Mouse (Mus musculus): Measurements from ENCODE around the gene Cab39.

Gene Cab39

GRCm38 (mm10) chr1:85793208-85794105 lies at the start of gene Cab39:
Gene Cab39, plus strand, starts transcription at chr1:85793441.
- DNase-seq (ENCODE audit: low spot score in 2 of 2), result peak; percentile 78 to 91

GRCm38 (mm10) chr1:85744539-85744938 lies 48.7 kb upstream of the Cab39 start:
- DNase-seq (ENCODE audit: low spot score in 2 of 2), result no peak

GRCm38 (mm10) chr1:85746511-85746910 lies 46.7 kb upstream of the Cab39 start:
- no peak for DNase-seq (ENCODE audit: low spot score in 2 of 2)

DNA sequence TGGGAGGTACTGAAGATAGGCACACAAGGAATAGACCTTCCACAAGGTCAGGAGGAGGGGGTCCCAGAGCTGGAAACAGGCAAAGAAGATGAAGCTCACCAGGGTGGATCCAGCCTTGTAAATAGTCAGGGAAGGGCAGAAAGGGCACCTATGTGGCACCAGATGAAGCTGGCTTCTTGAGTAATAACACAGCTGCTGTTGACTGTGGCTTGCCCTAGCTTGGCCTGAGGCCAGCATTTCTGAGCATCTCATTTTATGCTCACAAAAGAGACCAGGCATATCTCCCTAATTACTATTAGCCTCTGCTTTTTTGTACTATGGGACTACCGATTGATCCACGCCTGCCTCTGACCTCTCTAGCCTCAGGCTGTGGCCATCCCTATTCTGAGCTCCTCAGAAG lies 43.4 kb upstream of the Cab39 start:
- DNase-seq (ENCODE audit: low spot score in 2 of 2), result no peak

GRCm38 (mm10) chr1:85750650-85751049 lies 42.6 kb upstream of the Cab39 start:
- no peak for DNase-seq (ENCODE audit: low spot score in 2 of 2)

DNA sequence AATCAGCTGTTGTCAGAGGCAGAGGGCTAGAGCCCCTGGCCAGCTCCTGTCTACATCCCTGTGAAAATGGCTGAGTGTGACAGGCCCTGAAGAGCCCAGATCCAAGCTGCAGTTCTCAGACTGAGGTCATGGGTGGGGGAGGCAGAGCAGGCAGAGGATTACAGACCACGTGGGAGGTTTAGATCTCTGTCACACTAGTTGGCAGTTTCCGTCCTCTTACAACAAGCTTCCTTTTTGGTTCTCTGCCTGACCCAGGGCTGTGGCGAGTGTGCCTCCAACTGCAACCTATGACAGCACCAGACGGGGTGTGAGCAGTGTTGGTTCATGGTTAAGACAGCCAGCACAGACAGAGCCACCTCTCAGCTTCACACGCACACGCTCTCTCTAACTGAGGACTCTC lies 41.7 kb upstream of the Cab39 start:
- DNase-seq (ENCODE audit: low spot score in 2 of 2), result peak; percentile 61 to 62

DNA sequence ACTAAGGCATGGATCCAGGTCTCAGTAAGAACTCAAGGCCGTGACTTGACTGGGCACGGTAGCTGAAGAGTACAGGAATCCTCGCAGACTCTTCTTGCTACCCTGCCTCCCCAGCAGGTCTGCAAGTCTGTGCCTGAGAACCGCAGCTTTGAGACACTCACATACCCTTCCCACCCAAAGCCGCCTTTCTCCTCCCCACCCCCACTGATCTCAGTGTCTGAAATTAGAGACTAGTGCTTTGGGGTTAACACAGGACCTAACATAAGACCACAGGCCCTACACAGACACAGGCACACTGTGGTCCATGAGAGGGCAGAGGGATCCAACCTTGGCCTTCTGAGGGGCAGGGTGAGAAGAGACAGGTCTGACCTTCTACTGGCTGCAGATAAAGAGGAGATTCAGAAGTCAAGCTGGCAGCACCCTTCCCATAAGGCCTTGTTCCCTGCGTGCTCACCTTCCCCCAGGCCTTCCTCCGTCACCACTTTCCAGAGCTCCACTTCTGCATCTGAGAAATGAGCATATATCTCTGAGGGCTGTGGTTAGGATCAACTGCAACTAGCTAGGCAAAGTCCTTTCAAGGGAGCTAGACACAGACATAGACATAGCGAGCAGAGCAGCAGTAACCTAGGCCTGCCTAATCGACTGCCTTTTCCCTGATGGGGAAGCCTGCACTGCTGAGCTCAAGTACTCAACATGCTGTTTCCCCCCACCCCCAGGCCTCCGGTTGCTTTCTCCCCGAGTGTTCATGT lies 41.1 kb upstream of the Cab39 start:
- DNase-seq (ENCODE audit: low spot score in 2 of 2), result peak; percentile 43 to 46

DNA sequence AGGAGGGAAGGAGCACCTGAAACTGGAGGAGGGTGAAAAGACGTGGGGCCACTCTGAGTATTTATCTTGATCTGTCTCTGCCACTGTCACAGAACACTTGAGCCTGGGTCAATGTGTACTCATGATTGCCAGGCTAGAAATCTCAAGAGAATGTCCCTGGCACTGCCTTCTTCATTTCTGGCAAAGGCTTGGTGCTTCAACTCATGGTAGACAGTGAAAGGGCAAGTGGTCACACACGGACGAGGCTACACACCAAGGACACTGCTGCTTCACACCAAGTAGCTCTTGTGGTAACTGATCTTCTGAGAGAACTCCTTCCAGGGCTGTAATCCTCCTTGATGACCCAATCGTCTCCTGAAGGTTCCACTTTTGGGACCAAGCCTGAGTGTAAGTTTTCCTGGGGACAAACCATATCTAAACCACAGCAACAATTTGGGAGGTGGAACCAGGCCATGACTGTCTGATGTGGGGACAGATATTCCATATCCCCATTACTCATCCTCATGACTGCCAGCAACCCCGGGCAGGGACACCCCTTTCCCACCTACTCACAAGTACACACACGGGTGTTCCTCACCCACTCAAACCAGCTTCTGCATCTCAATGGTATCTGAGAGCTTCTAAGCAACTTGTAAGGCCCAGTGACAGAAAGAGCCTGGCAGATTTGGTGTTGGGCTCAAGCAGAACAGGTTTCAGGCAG lies 35.6 kb upstream of the Cab39 start:
- no peak for DNase-seq (ENCODE audit: low spot score in 2 of 2)

DNA sequence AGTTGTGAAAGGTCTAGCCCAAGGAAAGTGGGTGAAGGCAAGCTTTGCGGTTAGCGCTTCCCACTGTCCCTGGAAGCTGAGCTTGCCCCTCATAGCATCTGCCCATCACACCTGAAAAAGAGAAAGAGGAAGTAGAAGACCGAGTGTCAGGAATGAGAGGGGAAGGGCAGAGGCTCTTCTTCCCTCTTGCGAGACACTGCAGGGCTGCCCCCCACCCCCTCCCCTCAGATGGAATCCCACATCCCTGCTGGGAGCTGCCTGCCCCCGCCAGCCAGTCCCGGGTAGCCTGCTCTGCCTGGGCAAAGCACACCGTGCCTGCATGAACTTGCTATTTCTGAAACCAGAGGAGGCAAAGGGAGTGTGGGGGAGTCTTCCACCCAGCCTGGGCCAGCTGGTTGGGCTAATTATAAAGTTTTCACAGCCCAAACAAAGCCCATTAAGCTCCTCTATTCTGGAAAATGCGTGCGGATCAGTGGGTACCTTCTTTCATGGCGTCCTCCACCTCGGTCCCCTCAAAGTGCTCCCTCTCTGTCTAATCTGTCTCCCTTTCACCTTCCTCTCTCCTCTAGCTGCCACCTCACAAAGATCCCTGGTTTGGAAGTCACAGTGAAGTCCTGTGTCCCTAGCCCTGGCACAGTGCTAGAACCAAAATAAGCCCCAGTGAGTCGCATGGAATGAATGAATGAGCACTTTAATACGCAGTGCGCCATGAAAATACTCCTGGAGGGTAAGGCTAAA lies 34.8 kb upstream of the Cab39 start:
- no peak for DNase-seq (ENCODE audit: low spot score in 2 of 2)

GRCm38 (mm10) chr1:85758969-85759293 lies 34.3 kb upstream of the Cab39 start:
- no peak for DNase-seq (ENCODE audit: low spot score in 2 of 2)

- DNase-seq (ENCODE audit: low spot score in 2 of 2), result no peak
Observed at GRCm38 (mm10) chr1:85761665-85762064, 31.6 kb upstream of the Cab39 start.

DNA sequence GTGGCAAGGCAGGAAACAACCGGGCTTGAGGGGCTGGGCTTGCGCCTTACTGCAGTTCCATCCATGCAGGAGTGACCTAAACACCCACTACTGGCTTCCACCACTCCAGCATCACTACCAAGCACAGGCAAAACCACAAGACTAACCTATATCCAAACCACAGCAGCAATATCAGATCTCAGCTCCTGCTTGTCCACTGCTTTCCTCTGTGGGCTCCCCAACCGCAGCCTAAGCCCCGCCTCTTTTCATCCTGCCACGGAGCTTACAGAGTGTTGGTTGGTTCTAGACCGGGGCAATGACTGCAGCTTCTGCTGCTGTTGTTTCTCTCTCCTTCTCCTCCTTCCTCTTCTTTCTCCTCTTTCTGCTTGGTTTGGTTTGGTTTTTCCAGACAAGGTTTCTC lies 29.9 kb upstream of the Cab39 start:
- DNase-seq (ENCODE audit: low spot score in 2 of 2), result no peak

DNA sequence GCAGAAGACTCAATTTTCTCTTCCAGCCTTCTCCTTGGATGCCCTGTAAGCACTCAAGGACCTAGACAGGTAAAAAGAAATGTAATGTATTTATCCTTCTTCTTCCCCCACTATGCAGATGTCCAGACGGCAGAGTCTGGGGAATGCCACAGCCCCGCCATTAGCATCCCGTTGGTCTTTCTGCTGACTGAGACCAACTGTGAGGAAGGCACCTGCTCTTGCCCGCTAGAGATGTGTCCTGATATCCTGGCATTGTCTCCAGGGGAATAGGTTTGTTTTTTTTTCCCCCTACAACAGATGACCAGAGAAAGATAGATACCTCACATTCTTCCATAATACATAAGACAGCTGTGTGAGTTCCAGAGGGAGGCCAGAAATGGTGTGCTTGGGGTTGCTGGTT lies 28.9 kb upstream of the Cab39 start:
- DNase-seq (ENCODE audit: low spot score in 2 of 2), result no peak

GRCm38 (mm10) chr1:85766120-85766519 lies 27.1 kb upstream of the Cab39 start:
- DNase-seq (ENCODE audit: low spot score in 2 of 2), result no peak

GRCm38 (mm10) chr1:85767754-85768153 lies 25.5 kb upstream of the Cab39 start:
- no peak for DNase-seq (ENCODE audit: low spot score in 2 of 2)

GRCm38 (mm10) chr1:85771976-85772375 lies 21.3 kb upstream of the Cab39 start:
- no peak for DNase-seq (ENCODE audit: low spot score in 2 of 2)

DNA sequence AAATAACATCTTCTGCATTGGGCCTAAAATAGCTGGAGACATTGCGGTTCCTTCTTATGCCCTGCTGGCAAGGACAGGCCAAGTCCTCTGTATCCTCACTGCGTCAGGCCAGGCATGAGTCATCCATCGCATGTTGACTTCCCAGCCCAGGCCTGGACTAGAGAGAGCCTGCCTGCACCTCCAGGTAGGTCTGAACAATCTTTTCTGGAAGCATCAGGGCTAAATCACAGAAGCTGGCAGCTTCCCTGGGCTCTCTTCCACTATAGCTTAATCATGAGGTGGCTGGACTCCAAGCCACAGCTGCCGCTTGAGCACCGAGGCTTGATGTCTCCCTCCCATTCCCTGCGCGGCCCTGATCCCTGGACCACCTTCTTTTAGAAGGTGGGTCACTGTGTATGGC lies 18.1 kb upstream of the Cab39 start:
- no peak for DNase-seq (ENCODE audit: low spot score in 2 of 2)

- no peak for DNase-seq (ENCODE audit: low spot score in 2 of 2)
Observed at GRCm38 (mm10) chr1:85776154-85776553, 17.1 kb upstream of the Cab39 start.

DNA sequence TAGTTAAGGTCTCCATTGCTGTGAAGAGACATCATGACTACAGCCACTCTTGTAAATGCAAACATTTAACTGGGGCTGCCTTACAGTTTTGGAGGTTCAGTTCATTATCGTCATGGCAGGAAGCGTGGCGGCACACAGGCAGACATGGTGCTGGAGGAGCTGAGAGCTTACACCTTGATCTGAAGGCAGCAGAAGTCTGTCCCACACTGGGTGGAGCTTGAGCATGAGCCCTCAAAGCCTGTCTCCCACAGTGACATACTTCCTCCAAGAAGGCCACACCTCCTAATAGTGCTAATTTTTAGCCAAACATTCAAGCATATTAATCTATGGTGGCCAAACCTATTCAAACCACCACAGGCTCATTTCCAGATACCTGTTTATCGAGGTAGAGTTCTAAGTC lies 14.8 kb upstream of the Cab39 start, which contains the start of gene A630001G21Rik:
Gene A630001G21Rik, minus strand, starts transcription at position 208 of the 400 bp plus-strand sequence.
- no peak for DNase-seq (ENCODE audit: low spot score in 2 of 2)

GRCm38 (mm10) chr1:85779012-85779411 lies 14.2 kb upstream of the Cab39 start:
- no peak for DNase-seq (ENCODE audit: low spot score in 2 of 2)

DNA sequence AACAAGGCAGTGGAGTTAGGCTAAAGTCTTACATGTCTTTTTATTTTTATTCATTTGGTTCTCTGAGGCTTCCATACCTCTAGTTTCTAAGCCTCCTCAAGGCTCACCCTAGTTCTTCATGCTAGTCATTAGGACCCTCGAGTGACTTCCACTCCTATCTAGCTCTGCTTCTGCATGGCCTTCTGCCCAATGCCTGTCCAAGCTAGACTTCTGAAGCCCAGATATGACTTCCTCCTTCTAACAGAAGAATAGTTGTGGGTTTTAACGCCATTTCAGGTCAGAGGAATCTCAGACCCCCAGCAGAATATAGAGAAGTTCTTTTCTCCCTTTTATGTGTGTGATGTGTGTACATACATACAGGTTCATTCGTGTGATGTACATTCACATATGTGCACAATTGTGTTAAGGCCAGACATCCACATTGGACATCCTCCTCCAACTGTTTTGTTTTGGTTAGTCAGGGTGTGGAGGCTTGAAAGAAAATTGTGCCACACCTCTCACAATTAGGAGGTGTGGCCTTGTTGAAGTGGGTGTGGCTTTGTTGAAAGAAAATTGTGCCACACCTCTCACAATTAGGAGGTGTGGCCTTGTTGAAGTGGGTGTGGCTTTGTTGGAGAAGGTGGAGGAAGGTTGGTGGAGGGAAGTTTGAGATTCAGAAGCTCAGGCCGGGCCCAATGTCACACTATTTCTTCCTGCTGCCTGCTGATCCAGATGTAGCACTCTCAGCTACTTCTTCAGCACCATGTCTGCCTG lies 13.6 kb upstream of the Cab39 start:
- no peak for DNase-seq (ENCODE audit: low spot score in 2 of 2)

All from thymus, postnatal 10 days (tissue).